Mouse (Mus musculus) heart, adult 11 months (tissue): ENCODE measurements around the gene Slc5a2.

Experiments used
- DNase-seq: peaks from one replicate; pipeline ENCODE4 v3.0.0; 2022

The Slc5a2 gene

DNA sequence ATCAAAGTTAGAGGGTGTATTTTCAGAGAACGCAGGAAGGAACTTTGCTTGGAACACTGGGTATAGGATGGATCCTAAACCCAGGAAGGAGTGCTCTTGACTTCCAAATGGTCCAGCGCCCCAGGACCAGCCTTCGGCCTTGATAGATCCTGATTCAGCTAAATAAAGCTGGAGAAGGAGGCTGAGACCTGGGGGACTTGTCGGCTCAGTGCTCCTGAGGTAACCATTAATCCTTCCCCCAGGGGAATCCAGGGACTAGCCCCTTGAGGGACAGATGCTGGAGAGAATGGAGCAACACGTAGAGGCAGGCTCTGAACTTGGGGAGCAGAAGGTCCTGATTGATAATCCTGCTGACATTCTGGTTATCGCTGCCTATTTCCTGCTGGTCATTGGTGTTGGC lies at the start of gene Slc5a2:
Slc5a2 (plus strand) TSS at position 247 of the 400 bp plus-strand sequence.
- DNase-seq: no peak

DNA sequence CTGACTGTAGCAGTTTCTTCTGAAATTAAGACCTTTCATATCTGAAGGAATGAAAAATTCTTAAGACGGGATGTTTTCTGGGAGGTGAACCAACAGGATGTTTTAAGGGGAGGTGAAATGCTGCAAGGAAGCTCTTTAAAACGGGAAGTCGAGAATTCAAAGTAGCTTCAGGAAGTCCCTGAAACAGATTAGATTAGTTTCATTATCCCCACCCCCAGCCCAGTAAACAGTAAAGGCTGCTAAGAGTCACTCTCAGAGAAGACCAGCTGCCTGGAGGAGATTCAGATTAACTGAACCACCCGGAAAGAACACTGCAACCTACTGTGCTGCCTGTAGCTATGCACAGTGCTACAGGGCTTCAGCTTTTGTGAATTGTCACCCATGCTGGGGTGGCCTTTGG lies 45.5 kb upstream of the Slc5a2 start:
- no peak for DNase-seq

DNA sequence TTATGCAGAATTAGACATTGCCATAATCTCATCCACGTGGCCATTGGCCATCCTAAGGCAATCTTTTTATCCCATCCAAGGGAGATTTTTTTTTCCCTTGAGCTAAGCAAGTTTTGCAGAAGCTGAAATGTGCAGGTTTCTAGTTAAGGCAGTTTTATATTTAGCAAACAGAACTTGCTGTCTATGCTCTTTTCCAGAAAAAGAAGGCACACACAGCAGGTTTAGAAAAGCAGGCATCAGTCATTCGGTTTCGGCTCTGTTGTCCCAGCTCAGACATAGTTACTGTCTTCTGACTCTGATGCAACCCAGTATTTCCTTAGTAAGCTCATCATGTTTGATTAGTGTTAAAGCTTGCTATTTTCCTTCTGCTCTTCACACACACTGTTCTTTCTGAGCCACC lies 44.5 kb upstream of the Slc5a2 start:
- DNase-seq: peak; percentile 92

DNA sequence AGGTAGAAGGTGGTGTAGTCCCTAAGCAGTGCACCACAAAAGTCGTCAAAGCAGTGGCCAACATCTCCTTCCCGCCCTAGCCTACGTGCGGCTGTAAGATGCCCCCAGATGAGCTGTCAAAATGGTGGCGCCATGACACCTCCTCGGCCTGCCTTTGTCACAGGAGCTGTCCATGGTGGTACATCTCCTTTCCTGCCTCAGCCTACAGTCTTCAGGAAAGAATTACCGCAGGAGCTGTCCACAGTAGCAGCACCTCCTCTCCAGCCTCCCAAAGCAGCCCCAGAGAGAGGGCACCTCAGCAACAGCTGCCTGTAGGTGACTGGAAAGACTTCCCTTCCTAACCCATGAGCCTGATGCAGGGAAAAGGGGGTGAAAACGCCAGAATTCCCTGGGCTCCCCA lies 33.7 kb upstream of the Slc5a2 start:
- DNase-seq: peak; percentile 79

DNA sequence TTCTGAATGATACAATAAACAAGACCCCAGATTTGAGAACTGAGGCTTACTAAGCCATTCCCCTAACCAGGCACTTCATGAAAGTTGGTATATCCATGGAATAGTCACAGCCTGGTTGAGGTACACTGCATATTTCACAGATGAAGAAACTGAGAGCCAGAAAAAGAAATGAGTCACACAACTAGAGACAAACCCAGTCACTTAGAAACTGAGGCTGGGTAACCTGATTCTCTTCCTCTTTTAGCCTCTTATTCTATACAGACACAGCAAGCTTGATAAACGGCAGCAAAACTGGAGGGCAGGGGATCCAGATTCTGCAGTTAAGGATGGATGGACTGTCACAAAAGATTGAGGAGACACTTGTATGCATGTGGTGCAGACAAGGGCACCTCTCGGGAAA lies 30.7 kb upstream of the Slc5a2 start:
- DNase-seq: peak; percentile 61

DNA sequence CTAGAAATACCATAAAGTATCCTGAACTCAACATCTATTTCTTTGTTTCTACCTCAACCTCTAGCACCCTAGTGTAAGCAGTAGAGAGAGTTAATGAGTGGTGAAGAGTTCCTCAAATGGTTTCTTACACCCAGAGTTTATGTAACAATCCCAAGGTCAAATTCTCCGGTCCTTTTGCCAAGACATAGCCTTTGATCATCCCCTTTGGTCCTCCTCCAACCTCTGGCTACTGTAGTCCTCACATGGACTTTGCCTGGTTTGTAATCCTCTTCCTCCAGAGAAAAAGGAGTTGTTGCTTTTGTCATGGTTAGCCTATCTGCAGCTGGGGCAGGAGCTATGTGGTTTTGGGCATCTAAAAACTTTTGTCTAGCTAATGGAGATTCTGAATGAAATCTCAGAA lies 30.0 kb upstream of the Slc5a2 start:
- peak; percentile 79 for DNase-seq

DNA sequence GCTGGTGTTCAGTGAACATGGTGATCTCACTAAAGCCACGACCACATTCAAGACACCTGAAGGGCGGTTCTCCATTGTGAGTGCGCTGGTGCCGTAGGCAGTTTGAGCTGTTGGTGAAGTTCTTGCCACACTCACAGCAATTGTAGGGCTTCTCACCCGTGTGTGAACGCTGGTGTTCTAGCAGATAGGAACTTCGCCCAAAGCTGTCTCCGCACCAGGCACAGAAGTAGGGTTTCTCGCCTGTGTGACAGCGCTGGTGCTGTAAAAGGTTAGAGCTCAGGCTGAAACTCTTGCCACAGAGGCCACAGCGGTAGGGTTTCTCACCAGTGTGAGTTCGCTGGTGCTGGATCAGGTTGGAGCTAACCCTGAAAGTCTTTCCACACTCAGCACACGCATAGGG lies 29.0 kb upstream of the Slc5a2 start:
- peak; percentile 93 for DNase-seq

DNA sequence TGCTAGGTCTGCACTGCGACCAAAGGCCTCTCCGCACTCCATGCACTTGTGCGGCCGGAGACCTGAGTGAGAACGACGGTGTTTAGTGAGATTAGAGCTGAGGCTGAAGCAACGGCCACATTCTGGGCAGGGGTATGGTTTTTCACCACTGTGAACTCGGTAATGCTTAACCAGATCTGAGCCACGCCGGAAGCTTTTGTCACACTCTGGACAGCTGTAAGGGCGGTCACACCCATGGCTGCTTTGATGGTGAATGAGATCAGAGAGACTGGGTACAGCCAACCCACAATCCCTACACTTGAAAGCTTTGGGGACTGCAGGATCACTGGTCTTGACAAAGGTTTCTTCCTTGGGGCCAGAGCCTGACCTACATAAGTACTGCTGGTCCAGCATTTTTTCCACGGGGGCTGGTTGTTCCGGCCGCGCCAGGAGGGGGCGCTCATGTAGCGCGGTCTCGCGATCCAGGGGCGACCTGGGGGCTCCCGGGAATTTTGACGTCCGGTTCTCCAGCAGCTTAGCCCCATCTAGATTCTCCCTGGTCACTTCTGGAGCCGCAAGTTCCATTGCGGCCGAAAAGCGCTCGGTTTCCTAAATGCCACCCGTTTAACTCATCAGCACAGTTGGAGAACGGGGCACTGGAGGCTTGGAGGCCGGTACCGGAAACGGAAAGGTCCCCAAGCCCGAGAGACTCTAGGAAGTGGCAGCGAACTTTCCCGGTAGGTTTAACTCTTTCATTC lies 28.4 kb upstream of the Slc5a2 start, which contains the start of gene Armc5:
Armc5 (plus strand) TSS at position 487 of the 737 bp plus-strand sequence.
- DNase-seq: peak; percentile 98

DNA sequence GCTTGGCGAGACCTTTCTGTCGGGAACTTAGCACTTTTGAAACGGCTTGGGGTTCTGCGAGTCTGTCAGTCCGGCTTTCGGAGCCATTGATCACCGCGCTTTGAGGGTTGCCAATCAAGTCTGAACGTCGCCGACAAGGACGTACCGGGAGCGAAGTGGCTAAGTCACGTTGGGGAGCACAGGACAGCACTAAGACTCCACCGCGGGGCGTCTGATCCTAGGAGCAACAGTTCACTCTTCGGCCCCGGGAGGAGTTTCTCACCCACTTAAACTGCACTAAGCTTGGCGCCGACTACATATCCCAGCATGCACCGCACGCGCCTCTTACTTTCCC lies 27.9 kb upstream of the Slc5a2 start:
- DNase-seq: no peak

DNA sequence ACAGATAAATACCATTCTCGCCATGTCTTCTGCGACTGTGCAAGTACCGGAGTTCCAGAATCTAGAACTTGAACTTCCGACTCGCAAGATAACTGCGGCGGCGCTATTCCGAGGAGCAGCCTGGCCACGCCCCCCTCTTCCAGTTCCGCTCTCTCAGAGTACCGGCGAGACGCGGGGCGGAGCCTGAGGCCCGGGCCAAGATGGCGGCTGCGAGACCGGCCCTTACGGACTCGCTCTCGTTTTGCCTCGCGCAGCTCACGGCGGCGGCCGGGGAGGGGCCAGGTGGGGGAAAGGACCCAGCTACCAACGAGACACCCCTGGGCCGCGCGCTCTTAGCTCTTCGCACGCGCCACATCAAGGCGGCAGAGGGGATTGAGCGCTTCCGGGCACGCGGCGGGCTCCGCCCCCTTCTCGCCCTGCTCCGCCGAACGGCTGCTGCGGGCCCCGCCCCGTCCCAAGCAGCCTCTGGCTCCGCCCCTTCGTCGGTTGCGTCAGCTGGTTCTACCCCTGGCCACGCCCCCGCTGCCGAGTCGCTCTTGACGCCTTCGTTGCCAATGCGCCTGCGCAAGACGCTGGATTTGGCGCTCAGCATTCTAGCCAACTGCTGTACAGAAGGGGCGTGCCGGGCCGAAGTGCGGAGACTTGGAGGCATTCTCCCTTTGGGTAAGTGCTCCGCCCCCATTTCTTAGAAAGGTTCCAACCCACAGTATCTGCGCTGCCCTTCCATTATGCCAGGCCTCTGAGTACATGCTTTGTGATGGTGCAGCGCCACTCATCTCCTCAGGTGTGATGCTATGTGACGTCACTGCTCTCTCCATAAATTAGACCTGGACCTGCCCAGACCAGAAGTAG lies 27.3 kb upstream of the Slc5a2 start, which contains the start of gene 9130023H24Rik:
9130023H24Rik (minus strand) TSS at position 105 of the 852 bp plus-strand sequence.
- DNase-seq: peak; percentile 100

DNA sequence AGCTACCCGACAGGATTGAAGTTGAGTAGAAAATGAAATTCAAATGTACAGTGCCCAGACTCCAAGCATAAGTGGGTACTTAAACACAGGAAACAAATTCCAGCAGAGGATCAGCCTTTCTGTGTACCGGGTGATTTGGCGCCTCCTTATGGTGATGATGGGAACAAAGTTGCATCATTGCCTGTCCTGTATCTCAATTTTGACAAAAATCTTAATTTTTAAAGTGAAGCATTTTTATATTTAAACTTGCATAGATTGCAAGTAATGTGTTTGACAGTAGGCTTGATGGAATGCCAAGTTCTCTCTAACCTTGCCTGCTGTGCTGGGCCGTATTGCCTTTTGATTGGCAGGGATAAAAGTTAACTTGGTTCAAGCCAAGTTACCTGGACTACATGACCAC lies 26.5 kb upstream of the Slc5a2 start:
- DNase-seq: peak; percentile 87

DNA sequence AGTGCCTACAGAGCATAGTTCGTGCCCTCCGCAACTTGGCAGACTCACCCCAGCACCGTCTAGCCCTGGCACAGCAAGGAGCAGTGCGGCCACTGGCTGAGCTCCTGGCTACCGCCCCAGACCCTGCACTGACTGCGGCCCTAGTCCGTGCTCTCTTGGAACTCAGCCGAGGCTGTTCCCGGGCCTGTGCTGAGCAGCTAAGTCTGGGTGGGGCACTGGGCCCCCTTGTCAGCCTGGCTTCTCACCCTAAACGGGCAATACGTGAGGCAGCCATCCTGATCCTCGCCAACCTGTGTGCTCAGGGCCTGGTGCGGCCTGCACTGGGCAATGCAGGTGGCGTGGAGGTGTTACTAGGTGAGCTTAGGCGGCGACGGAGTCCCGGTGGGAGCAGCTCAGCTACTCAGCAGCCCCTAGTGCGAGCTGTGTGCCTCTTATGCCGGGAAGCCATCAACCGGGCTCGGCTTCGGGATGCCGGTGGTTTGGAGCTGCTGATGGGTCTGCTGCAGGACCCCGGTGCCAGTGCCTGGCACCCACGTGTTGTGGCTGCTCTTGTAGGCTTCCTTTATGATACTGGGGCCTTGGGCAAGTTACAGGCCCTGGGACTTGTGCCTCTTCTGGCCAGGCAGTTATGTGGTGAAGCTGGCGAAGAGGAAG lies 25.2 kb upstream of the Slc5a2 start:
- peak; percentile 93 for DNase-seq

DNA sequence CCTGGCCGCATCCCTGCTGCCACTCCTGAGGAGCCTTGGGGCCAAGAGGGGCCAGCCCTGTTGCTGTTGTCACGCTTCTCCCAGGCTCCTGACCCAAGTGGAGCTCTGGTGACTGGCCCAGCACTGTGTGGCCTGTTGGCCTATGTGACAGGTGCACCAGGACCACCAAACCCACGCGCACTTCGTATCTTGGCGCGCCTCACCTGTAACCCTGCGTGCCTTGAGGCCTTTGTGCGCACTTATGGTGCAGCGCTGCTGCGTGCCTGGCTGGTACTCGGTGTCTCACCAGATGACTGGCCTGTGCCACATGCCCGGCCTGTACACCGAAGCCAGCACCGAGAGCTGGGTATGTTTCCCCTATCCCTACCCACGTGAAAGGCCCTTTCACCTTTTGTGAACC lies 23.1 kb upstream of the Slc5a2 start:
- peak; percentile 90 for DNase-seq

DNA sequence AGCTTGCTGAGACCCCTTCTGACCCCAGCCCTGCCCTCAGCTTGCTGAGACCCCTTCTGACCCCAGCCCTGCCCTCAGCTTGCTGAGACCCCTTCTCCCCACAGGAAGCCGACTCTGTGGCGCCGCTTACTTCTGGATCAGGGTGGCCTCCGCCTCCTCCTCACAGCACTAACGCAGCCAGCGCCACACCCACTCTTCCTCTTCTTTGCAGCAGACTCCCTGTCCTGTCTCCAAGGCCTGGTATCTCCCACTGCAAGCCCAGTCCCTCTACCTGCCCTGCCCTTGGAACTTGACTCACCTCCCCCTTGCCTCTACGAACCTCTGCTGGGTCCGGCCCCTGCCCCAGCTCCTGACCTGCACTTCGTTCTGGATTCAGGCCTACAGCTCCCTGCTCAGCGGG lies 21.5 kb upstream of the Slc5a2 start:
- DNase-seq: peak; percentile 95

DNA sequence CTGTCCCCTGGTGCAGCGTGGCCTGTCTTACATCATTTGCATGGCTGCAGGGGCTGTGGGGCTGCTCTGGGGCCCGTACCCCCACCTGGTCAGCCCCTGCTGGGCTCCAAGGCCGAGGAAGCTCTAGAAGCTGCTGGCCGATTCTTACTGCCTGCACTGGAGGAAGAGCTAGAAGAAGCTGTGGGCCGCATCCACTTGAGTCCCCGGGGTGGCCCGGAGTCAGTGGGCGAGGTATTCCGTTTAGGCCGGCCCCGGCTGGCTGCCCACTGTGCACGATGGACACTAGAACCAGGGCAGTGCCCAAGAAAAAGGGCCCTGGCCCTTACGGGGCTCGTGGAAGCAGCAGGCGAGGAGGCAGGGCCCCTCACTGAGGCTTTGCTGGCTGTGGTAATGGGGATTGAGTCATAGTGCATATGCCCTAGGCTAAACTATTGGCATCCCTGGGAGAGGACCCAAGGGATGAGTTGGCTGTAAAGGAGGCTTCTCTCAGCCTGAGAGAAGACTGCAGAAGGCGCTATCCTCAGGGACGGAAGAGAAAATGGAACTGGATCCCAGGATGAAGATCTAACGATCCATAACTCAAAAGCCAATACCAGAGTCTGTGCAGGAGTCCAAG lies 20.9 kb upstream of the Slc5a2 start:
- peak; percentile 93 for DNase-seq

DNA sequence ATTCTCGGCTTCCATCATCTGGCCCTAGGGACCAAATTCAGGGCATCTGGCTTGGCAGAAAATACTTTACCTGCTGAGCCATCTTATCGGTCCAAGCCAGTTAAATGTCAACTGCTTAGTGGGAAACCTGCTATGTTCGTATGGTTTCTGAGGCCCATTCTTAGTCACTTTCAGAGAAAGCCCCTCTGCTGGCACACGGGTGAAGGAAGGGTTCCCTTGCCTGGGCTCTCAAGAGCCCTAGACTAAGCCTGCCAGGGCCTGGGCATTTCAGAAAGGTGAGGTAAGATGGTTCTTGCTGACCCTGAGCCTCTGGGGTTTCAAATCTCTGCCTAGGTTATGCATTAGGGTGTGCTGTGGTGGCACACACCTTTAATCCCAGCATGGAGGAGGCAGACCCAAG lies 19.9 kb upstream of the Slc5a2 start:
- peak; percentile 77 for DNase-seq

DNA sequence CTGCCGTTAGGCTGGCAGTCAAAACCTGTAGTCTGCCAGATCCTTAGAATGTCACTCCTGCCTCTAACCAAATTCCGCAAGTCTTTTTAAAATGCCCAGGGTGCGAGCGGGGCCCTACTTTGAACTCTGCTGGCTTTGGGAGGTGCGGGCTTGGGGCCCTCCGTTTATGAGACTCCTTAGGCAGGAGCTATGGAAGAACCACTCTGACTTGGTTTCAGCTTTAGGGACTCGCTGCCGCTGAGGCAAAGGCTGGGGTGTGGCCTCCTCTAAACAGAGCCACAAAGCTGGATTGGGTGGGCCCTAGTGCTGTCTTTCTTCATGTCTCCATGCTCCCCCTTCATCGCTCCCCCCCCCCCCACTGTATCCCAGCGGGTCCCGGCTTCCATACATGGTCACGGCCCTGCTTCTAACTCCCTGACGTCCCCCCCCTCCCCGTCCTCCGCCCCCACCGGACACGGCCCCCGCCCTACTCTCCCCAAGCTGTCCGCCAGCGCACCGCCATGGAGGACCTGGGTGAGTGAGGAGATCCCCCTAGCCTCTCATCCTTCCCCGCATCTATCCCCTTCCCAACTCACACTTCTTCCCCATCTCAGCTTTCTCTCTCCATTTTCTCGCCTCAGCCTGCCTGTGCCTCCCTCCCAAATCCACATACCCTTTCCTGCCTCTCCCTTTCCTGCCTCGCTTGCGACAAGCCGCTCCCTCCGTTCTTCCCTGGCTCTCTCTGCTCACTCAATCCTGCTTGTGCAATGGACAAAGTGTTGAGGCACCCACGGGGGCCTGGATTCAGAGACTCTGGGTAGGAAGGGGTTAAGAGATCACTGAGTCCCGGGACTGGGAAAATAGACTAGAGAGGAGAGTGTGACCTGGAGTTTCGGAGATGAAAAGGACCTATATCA lies 18.7 kb upstream of the Slc5a2 start, which contains the start of gene Tgfb1i1:
Tgfb1i1 (plus strand) TSS at position 317 of the 896 bp plus-strand sequence.
- DNase-seq: peak; percentile 98

DNA sequence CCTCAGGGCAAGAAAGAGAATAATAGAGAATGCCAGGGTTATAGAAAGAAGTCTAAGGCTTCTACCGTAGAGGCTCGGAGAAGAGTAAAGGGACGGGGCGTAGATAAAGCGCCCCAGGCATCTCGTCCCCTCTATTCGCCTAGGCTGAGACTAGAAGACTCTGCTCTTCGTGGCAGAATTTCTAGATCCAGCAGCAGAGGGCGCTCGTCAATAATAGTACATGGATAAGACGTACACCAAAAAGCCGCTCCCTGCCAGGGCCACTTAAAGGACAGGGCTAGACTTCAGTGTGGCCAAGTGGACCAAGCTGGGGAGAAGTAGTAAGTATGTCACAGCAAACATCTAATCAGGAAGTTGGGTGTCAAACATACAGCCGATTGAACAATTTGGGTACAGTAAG lies 18.0 kb upstream of the Slc5a2 start:
- peak; percentile 98 for DNase-seq

DNA sequence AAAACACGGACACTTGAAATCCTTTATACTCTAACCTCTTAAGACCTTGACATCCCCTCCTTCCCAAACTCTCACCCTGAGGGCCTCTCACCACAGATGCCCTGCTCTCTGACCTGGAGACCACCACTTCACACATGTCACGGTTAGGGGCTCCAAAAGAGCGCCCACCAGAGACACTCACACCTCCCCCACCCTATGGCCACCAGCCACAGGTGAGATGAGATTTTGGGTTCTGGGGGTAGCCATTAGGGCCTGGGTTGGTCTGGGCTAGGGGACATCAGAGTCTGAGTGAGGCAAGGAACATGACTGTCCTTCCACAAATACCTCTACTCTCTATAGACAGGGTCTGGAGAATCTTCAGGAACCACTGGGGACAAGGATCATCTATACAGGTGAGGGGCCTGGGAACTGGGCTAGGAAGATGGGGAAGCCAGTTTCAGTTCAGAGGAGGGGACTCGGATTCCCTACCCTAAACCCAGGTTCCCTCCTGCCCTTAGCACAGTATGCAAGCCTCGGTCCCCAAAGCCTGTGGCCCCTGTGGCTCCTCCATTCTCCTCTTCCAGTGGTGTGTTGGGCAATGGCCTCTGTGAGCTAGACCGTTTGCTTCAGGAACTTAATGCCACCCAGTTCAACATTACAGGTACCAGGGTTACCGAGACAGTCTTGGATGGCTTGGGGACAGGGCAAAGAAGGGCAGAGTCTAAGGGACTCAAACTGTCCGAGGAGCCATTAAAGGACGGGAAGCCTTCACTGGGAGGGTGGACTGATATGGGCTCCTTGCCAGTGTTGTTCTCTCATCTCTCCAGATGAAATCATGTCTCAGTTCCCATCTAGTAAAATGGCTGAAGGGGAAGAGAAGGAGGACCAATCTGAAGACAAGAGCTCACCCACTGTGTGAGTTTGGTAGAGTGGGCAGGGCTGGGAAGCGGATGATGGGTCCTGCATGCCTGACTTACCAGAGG lies 17.1 kb upstream of the Slc5a2 start:
- peak; percentile 92 for DNase-seq

DNA sequence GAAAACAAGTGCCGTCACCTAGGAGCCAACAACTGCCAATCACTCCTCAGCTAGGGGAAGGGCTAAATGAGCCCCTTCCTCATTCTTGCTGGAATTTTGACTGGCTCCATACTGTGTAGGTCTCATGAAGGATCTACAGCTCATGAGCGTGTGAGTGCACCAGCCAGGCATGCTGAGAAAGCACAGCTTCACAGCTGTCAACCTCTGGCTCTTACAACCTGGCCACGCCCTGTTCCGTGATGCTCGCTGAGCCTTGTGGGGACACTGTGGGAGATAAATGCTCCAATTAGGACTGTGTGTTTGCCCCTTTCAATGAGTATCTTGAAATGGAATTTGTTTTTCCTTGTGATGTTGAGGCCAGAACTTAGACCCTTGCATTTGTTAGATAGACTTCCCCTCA lies 15.5 kb upstream of the Slc5a2 start:
- peak; percentile 73 for DNase-seq

DNA sequence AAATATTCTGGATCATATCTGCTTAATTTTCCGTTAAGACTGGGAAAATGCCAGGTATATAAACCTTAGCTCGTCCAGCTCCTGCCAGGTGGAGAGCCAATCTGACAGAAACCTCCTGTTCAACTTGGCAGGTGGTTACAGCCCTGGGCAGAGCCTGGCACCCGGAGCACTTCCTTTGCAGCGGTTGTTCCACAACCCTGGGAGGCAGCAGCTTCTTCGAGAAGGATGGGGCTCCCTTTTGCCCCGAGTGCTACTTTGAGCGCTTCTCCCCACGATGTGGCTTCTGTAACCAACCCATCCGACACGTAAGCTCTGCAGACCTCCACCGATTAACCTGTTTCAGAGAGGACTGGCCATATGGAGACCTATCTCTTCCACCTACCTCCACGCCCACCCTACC lies 13.5 kb upstream of the Slc5a2 start:
- DNase-seq: peak; percentile 87
